Mouse (Mus musculus): ENCODE results near the gene Gm10645. TPM values are rescaled to one million over a fixed set of nuclear protein-coding genes. Genes with fewer than 3 reads are reported as not detected.
A peak's percentile ranks its signal among the peaks of the same experiment; 100 is the strongest.

Gm10645 gene
- total RNA-seq, 2 experiments from 2014 or later: not detected

DNA sequence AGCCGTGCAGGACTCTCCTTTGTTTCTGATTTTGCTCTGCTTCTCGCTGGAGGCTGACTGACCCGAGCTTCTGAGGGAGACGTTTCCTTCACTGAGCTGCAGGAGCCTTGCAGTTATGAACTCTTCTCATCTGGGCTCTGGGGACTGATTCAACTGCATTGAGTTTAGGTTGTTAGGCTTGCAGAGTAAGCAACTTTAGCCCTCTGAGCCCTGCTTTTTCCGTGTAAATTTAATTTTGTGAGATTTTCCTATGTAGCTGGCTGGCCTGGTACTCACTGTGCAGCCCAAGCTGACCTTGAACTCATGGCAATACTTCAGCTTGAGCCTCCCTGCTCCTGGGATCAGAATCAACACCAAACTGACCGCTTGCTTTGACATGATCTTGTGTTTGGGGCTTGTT lies 4.9 kb upstream of the Gm10645 start:
- no peak for ATAC-seq (replicated peaks; ENCODE audit: low FRiP score, low TSS enrichment, poor library complexity, severe bottlenecking)

DNA sequence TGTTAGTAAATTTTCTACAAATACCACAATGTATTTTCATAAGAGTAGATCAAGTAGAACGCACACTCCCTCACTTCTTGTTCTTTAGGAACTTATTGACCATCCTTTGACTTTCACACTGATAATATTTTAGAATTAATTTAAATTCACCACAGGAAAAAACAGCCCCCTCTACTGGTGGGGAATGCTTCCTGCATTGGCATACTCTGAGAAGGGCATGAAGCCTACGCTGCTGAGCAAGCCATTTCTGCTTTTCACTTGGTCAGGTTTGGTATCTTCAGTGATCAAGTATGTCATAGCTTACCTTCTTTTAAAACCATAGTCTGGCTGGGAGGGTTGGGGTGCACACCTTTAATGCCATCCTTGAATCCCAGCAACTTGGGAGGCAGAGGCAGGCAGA lies 3.7 kb upstream of the Gm10645 start:
- ATAC-seq (replicated peaks; ENCODE audit: low FRiP score, low TSS enrichment, poor library complexity, severe bottlenecking): no peak

DNA sequence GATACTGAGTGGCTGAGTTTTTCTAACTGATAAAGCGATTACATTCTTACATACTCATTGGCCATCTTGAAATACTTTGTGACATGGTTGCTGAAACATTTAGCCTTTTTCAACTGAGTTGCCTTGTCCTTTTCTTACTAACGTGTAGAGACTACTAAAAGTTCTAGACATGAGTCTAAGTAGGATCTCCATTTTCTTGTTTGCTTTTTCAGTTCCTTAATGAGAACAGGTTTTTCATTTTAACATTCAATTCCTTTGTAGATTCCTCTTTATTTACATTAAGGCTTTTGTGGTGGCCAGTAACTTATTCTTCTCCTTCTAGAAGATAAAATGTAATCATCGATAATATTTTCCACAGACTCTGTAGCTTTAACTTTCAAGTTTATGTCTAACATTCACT lies 3.2 kb upstream of the Gm10645 start:
- no peak for ATAC-seq (replicated peaks; ENCODE audit: low FRiP score, low TSS enrichment, poor library complexity, severe bottlenecking)

- ATAC-seq (replicated peaks; ENCODE audit: low FRiP score, low TSS enrichment, poor library complexity, severe bottlenecking): no peak
Observed at GRCm38 (mm10) chr8:83167932-83168331, 2.0 kb upstream of the Gm10645 start.

DNA sequence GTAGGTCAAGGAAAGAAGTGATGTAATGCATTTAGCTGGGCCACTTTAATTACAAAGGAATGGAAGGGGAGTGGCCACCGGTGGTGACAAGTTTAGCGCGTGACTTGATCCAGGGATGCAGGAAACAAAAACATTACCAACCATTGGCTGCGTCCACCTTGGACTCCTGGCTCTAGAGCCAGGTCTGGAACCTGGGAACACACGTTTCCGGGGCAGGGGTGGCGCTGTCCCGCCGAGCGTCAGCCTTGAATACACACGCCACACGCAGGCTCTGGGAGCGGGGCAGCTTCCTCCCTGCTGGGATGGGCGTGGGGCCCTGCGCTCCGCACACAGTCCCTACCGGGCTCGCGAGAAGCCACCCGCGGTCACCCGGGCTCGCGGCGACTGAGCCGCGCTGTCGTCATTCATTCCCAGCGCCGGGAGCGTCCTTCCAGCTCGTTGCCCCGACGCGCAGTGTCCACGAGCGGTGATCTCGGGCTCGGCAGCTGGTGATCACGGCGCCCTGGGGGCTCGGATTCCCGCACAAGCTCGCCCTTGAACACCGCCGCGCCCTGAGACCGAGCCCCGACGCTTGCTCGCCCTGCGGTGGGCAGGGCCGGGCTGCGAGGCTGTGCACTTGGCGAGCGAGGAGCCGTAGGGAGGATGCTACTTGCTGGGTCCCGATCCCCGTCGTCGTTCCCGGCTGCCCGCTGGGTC lies 587 bp downstream of the Gm10645 start, which contains the start of gene Tbc1d9:
TSS of gene Tbc1d9 (plus strand) at position 118 of the 696 bp plus-strand sequence.
- ATAC-seq (replicated peaks; ENCODE audit: low FRiP score, low TSS enrichment, poor library complexity, severe bottlenecking): peak; percentile 87

GRCm38 (mm10) chr8:83160613-83161012 lies 5.4 kb downstream of the Gm10645 start:
- no peak for ATAC-seq (replicated peaks; ENCODE audit: low FRiP score, low TSS enrichment, poor library complexity, severe bottlenecking)

DNA sequence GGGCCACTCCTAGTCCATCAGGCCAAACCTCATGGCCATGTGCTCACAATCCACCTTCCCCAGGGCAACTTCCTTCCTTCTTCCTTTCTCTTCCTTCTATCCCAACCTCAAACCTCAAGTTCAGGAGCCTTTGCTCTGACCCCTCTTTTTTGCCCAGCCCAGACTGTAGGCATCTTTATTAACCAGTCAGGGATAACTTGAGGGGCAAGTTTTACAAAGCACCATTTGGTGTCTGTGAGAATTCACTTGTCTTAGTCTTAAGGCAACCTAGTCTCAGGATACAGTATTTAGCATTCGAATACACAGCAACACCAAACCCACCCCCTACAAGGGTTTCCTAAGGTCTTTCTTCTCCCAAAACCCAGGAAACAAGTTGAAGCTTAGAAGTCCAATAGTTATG lies 6.4 kb downstream of the Gm10645 start:
- no peak for ATAC-seq (replicated peaks; ENCODE audit: low FRiP score, low TSS enrichment, poor library complexity, severe bottlenecking)

DNA sequence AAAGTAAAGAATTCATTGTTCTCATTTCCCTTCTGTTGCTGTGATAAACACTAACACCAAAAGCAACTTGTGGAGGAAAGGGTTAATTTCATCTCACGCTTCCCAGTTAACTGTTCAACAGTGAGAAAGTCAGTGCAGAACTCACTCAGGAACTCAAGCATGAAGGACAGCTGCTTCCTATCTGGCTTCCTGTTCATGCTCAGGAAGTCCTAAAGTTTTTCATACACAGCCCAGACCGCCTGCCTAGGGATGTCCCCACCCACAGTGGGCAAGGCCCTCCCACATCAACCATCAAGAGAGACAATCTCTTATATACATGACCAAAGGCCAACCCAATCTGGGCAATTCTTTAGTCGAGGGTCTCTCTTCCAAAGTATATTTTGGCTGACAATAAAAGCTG lies 7.0 kb downstream of the Gm10645 start:
- ATAC-seq (replicated peaks; ENCODE audit: low FRiP score, low TSS enrichment, poor library complexity, severe bottlenecking): no peak

GRCm38 (mm10) chr8:83155110-83155509 lies 10.9 kb downstream of the Gm10645 start:
- ATAC-seq (replicated peaks; ENCODE audit: low FRiP score, low TSS enrichment, poor library complexity, severe bottlenecking): no peak

- ATAC-seq (replicated peaks; ENCODE audit: low FRiP score, low TSS enrichment, poor library complexity, severe bottlenecking): no peak
Observed at GRCm38 (mm10) chr8:83152470-83152869, 13.5 kb downstream of the Gm10645 start.

GRCm38 (mm10) chr8:83152055-83152454 lies 13.9 kb downstream of the Gm10645 start:
- no peak for ATAC-seq (replicated peaks; ENCODE audit: low FRiP score, low TSS enrichment, poor library complexity, severe bottlenecking)

GRCm38 (mm10) chr8:83149124-83149523 lies 16.8 kb downstream of the Gm10645 start:
- ATAC-seq (replicated peaks; ENCODE audit: low FRiP score, low TSS enrichment, poor library complexity, severe bottlenecking): no peak

DNA sequence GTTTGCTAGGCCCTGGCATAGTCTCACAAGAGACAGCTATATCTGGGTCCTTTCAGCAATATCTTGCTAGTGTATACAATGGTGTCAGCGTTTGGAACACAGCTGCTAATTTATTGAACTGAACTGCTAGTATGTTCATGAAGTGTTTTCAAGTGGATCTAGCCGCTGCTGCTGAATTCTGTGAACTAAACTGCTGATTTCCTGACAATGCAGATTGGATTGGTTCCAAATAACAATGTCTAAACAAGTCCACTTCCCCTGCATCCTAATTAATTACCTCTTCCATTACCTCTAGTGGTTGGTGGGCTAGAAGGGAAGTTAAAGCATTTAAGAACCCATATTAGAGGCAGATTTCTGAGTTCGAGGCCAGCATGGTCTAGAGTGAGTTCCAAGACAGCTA lies 20.5 kb downstream of the Gm10645 start:
- no peak for ATAC-seq (replicated peaks; ENCODE audit: low FRiP score, low TSS enrichment, poor library complexity, severe bottlenecking)

GRCm38 (mm10) chr8:83144601-83145000 lies 21.4 kb downstream of the Gm10645 start:
- ATAC-seq (replicated peaks; ENCODE audit: low FRiP score, low TSS enrichment, poor library complexity, severe bottlenecking): no peak

DNA sequence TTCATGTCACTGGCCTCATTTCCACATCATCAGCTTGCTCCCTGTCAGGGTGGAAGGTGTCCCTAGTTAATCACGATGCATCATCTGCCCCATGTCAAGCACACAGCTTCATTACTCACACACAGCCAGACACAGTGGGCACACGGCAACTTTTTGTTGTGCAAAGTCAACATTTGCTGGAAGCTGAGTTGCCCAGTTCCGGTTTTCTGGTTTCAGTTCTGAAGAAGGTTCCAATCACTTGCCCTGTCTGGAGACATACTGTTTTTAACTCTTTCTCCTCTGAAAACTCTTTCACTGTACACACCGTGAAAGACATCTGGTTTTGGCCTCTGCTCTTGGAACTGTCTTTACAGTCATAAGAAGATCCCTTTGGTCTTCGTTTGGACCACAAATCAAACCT lies 24.6 kb downstream of the Gm10645 start:
- no peak for ATAC-seq (replicated peaks; ENCODE audit: low FRiP score, low TSS enrichment, poor library complexity, severe bottlenecking)

DNA sequence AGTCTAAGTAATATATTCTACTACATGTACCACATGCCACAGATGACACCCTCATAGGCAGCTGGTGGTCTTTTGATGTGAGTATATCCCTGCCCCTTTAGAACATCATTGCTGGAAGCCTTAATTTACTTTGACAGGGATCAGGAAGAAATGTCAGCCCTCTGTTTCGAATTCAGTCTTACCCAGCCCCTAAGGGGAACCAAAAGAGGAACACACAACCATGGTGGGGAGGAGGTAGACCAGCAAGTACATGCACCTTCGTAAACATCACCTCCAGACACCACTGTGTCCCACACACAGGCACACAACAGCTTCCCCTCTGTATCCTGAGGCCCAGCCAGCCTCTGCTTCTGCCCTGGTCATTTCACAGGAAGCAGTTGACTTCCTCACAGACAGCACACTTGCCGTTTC lies 25.3 kb downstream of the Gm10645 start:
- ATAC-seq (replicated peaks; ENCODE audit: low FRiP score, low TSS enrichment, poor library complexity, severe bottlenecking): no peak

- no peak for ATAC-seq (replicated peaks; ENCODE audit: low FRiP score, low TSS enrichment, poor library complexity, severe bottlenecking)
Observed at GRCm38 (mm10) chr8:83140068-83140467, 25.9 kb downstream of the Gm10645 start.

- ATAC-seq (replicated peaks; ENCODE audit: low FRiP score, low TSS enrichment, poor library complexity, severe bottlenecking): no peak
Observed at GRCm38 (mm10) chr8:83135086-83135485, 30.9 kb downstream of the Gm10645 start.

Data from megakaryocyte-erythroid progenitor cell, adult 5-6 weeks (primary cell).